Mouse (Mus musculus) adrenal gland, adult 18-20 months (tissue): Measurements from ENCODE around the gene Rab21. TPM values are rescaled to one million over a fixed set of nuclear protein-coding genes. Genes with fewer than 3 reads are reported as not detected.

Experiments
- DNase-seq, 2 experiments: peaks; one replicate each; pipeline ENCODE4 v3.0.0; 2021 to 2022; ENCODE audit warnings: low spot score in 2 of 2
- long read RNA-seq, 2 experiments: library from polyadenylated mRNA; stranded (forward); transcript quantifications; one replicate each; pipeline ENCODE4 v2.0.0; 2021
- total RNA-seq, 2 experiments: library from RNA; stranded (reverse); gene quantifications; 1 replicate in 1 of 2; 2 replicates in 1 of 2; pipeline ENCODE4 v1.2.3; 2021

Rab21 gene
- total RNA-seq = 10 to 100 TPM; 54.8 to 61.1 TPM
- long read RNA-seq, experiment 1, full-length matches to known transcripts = 79 of 81 reads
- long read RNA-seq, experiment 1, partial matches to known transcripts = 1 of 81 reads
- long read RNA-seq, experiment 1, other reads (novel, unspliced or antisense) = 1 of 81 reads
- long read RNA-seq, experiment 2, full-length matches to known transcripts = 192 of 198 reads
- long read RNA-seq, experiment 2, partial matches to known transcripts = 1 of 198 reads
- long read RNA-seq, experiment 2, other reads (novel, unspliced or antisense) = 5 of 198 reads

GRCm38 (mm10) chr10:115315473-115316171 lies at the start of gene Rab21:
Gene Rab21 (minus strand): TSS chr10:115315594.
- DNase-seq = peak; percentile 100

GRCm38 (mm10) chr10:115363151-115363550 lies 47.8 kb upstream of the Rab21 start:
- DNase-seq = no peak

- DNase-seq = no peak
Observed at GRCm38 (mm10) chr10:115362623-115362964, 47.2 kb upstream of the Rab21 start.

- peak; percentile 92 to 93 for DNase-seq
Observed at GRCm38 (mm10) chr10:115361840-115362622, 46.6 kb upstream of the Rab21 start, which contains the start of gene Tmem19. Gene Tmem19 (minus strand): TSS chr10:115362501.

- no peak for DNase-seq
Observed at GRCm38 (mm10) chr10:115359066-115359465, 43.7 kb upstream of the Rab21 start.

- DNase-seq = no peak
Observed at GRCm38 (mm10) chr10:115358216-115358919, 43.0 kb upstream of the Rab21 start.

GRCm38 (mm10) chr10:115356106-115356505 lies 40.7 kb upstream of the Rab21 start:
- no peak for DNase-seq

GRCm38 (mm10) chr10:115355016-115355415 lies 39.6 kb upstream of the Rab21 start:
- no peak for DNase-seq

GRCm38 (mm10) chr10:115354553-115354952 lies 39.2 kb upstream of the Rab21 start:
- DNase-seq = no peak

GRCm38 (mm10) chr10:115350810-115351397 lies 35.5 kb upstream of the Rab21 start:
- no peak for DNase-seq

GRCm38 (mm10) chr10:115349509-115349908 lies 34.1 kb upstream of the Rab21 start:
- DNase-seq = no peak

- DNase-seq = no peak
Observed at GRCm38 (mm10) chr10:115349029-115349428, 33.6 kb upstream of the Rab21 start.

GRCm38 (mm10) chr10:115348131-115348530 lies 32.7 kb upstream of the Rab21 start:
- DNase-seq = no peak

- DNase-seq = no peak
Observed at GRCm38 (mm10) chr10:115346444-115346843, 31.1 kb upstream of the Rab21 start.

- no peak for DNase-seq
Observed at GRCm38 (mm10) chr10:115342771-115343425, 27.5 kb upstream of the Rab21 start.

GRCm38 (mm10) chr10:115339820-115340328 lies 24.5 kb upstream of the Rab21 start:
- no peak for DNase-seq

- DNase-seq = no peak
Observed at GRCm38 (mm10) chr10:115336901-115337300, 21.5 kb upstream of the Rab21 start.

GRCm38 (mm10) chr10:115333528-115333927 lies 18.1 kb upstream of the Rab21 start:
- no peak for DNase-seq

- no peak for DNase-seq
Observed at GRCm38 (mm10) chr10:115332997-115333396, 17.6 kb upstream of the Rab21 start.

GRCm38 (mm10) chr10:115332420-115332952 lies 17.1 kb upstream of the Rab21 start:
- DNase-seq = no peak
